Mouse (Mus musculus): ENCODE measurements at regions not wholly inside any gene's neighbourhood (a gene's known extent, or its start where the extent isn't known, plus 50 kb on each side); places are given as distances from the start of the nearest gene placed in this dataset.
"Not testable (repeated sequence)": the region's sequence is repeated elsewhere in the genome, so short reads cannot be mapped to it uniquely, and the experiment has no call there.

DNA sequence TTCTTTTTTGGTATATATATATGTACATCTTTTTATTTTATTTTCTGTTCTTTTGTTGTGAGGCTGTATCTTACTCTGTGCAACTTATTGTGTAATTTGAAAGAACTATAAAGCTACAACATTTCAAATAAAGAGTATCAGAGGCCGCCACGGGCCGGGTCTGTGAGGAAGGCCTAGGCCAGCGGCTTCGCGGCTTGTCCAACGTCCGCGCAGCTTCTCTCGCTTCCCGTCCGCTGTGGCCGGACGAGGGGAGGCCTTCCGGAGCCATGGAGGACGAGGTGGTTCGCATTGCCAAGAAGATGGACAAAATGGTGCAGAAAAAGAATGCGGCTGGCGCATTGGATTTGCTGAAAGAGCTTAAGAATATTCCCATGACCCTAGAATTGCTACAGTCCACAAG lies 167.4 kb downstream of the Kif21a start:
- DNase-seq: not testable (repeated sequence)

DNA sequence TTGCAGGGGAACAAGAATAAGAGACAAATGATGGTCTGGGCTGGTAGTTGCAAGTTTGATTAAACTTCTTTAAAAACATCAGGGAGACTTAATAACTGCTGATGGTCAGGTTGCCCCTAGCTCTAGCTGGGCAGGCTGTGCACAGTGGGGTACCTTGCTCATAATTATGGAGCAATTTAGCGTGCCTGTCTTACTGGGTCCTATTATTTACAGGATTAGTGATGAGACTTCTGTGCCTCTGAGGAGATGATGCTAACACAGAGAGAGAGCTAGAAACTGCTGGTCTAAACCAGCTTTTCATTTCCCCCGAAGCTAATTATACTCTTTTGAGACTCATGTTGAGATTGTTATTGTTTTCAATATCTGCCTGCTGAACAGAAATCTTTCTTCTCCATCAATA lies 180.3 kb downstream of the Kif21a start:
- DNase-seq: no peak

DNA sequence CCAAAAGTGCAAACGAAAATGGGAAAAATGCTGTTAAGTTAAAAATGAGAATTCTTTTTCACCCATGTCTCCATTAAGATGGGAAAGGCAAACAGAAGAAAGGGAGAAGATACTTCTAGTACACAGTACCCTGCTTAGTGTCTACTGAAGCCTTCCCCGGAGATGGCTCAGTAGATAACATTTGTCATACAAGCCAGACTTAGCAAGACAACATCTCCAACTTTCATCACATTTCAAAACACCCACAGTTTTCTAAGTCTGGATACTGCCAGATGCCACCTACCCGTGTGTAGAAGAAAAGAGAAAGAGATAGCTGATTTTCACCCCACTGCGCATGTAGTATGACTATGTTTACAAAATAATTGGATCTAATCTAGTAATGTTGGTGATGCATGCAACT lies 174.5 kb upstream of the Cpne8 start:
- DNase-seq: not testable (repeated sequence)

DNA sequence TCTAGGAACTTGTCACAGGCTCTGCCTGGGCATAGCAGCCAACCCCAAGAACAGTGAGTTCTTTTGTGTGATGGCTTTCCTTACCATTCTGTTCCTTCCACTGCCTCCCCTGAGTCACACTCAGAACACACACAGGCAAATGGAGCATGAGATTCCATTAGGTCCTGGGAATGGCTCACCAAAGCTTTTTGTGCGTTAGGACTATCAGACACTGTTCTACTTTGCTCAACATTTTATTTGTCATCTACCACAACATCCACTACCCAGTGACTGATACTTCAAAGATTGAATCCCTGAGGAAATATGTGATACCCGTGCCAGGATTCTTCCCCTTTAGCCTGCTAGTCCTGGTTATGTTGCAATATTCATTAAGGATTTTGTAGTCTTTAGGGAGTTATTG lies 172.8 kb upstream of the Cpne8 start:
- DNase-seq: no peak

DNA sequence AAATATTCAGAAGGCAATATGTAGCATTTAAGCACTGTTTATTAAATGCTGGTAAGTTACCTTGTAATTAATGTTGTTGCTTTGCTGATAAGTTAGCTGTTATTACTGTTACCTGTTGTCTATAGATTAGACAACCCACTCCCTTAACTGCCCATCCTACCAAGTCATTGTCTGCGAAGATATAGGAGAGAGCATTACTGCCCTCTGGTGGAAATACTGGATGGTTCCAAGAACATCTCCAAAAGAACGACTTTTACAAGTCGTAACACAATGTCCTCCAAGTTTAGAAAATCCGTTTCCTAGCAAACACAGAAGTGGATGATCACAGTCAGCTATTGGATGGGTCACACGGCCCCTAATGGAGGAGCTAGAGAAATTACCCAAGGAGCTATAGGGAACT lies 162.2 kb upstream of the Cpne8 start:
- peak; percentile 5 for DNase-seq

DNA sequence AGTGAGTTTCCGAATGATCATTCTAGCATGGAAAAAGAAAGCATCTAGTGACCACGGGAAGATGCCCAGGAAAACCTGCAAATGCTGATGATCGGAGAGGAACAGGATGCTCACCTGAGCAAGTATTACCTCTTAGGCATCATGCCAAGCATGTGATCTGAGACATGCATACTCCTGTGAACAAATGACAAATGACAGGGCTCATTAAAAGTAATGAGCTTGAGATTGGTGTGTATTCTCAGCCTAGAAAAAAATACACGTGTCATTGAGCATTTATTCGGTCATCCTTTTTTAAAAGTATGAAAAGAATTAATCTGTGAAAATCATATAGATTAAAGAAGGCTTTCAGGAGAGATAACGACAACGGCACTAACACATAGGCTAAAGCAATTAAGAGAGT lies 156.4 kb upstream of the Cpne8 start:
- DNase-seq: no peak

DNA sequence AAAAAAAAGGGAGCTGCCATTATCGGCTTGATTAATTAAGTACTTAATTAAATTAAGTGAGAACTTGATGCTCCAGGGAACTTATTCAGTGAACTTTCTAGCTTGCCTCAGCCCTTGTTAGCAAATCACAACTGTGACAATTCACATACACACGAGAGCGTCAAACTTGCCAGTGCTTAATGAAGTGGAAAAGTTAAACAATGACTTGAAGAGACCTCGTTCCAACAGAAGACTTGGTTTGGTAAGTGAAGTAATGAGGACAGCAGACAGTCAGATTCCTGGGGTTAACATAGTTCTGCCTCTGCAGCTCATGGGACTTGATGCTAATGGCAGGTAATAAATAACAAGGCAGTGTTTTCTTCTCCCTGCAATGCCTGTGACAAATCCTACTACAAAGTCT lies 148.6 kb upstream of the Cpne8 start:
- DNase-seq: no peak

DNA sequence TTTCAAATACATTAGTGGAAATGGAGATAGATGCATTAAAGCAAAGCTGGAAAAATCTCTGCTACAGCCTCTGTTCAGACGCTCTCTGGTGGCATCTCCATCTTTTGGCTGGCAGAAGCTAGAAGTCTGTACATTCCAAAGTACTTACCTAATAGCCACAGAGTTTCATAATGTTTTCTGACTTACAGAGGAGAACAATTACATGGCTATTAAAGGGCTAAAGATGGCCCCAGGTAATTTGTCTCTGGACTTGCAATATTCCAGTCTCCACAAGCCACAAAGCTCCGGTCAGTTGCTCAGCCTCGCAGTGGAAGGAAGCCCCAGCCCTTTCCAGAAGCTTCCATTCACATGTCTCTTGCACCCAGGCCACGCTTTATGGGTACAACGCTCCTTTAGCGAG lies 143.1 kb upstream of the Cpne8 start:
- DNase-seq: no peak

DNA sequence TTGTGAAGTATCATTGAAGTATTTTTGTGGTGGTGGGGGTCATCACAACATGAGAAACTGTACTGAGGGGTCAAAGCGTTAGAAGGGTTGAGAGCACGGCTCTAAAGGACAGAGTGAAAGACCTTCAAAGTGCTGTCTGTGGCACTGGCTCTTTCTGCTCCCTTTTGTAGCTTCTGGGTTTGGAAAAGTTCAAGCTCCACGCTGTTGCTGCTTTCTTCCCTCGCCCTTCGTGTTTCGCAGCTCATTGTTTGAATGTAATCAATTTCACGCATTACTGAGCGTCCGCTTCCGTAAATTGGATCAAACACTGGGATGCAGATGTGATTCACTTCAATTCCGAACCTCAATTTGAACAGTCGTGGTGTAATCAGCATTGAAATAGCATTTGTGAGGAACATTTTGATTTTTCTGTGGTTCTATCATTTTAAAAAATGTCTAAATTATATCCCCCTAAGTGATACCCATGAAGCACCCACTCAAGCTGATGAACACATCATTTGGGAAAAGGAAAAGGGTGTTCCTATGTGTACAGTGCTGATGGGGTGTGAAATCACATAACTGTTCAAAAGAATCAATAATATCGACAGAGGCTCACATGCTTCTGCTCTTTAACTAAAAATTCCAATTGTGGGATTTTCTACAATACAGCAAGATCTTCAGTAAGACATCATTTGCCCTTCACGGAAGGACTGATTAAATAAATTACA lies 140.9 kb upstream of the Cpne8 start:
- no peak for DNase-seq

DNA sequence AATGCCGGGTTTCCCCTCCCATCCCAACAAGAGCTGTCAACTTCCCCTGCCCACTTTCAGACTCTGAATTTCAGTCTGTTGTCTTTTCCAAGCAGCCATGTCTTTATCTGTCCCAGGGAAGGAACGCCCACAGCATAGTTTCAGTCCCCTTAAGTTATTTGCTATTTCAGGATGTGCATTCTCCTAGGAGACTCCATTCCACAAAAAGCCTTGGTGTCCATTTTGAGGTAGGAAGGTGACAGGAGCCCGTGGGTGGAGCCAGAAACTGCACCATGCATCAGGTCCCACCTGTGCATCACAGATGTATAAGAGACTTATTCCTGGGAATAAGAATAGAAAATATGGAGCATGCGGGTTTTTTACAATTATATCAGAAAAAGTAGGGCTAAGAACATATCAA lies 138.9 kb upstream of the Cpne8 start:
- peak; percentile 5 for DNase-seq

DNA sequence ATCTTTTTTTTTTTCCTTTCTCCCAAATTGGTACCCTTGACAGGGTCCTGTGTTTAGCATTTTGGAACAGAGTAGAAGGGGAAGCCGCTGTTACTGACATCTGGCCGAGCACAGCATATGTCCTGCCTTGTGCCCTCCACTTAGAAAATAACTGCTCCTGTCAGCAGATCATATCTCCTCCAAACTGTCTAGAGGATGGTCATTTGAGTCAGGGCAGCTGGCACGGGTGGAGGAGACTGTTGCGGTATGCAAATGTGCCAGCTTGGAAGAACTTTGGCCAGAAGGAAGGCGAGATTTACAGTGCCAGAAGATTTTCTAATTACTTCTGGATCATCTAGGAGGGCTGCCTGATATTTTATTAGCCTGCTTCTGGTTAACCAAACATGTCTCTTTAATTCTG lies 134.7 kb upstream of the Cpne8 start:
- DNase-seq: no peak

DNA sequence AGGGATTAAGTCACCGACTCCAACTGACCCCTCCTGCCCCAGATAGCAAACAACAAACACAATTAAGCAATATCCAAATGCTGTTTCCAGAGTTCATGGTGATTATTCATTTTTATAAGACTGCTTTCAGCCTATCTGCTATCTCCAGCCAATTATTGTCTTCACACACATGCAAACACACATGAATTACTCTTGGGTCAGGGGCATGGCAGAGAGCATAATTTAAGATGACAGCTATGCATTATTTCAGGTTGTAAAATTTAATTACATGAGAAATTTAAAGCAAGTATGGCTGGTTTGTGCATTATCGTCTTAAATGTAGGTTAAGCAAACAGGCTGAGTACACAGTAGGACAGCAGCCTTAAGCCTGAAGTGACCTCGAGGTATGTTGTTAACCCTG lies 131.1 kb upstream of the Cpne8 start:
- DNase-seq: no peak

DNA sequence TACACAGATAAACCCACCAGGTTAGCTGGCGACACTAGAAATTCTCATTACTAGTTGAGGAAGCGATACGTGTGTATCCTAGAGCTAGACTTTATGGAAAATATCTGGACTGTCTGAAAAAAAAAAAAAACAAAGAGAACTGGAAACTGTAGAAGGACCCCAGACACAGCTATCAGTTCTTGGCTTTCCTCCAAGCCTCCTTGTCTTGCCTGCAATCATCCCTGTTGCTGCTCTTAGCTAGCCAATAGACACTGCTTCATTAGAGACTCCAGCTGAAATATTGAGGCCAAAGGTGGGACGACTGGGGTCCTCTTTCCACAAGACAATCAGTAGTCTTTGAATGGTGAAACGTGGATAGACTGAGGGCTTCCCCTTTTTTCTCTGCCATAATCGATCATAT lies 129.0 kb upstream of the Cpne8 start:
- no peak for DNase-seq

DNA sequence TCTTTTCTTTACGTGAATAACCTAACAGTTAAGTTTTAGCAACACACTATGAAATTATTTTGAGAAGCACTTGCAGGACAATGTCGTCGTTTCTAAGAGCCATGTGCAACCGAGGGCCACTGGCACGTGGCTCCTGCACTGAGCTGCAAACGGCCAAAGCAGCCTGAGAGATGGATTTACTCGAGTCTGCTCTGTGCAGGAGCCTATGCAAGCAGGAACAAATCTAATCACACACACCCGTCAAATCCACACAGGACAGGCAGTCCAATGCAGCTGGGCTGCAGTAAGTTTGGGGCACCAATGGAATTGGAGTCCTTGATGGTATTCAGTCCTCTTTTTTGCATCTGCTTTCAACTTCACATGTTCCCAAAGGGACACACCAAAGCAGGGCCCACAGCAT lies 118.8 kb upstream of the Cpne8 start:
- no peak for DNase-seq

DNA sequence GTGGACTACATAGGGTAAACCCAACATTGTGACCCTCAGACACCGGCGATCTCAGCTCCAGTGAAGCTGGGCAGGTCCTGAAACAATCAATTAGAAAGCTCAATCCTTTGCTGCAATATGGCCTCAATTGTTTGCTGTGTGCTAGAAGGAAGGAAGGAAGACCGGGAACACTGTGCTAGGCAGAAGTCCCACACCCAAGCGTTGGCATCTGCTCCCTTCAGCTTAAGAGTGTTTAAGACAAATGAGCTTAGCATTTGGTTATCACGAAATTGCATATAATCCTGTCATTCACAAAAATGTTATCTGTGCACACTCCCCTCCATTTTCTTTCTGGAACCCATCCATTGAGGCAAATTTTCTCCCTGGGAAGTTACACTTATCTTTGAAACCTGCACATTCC lies 110.7 kb upstream of the Cpne8 start:
- DNase-seq: peak; percentile 3

DNA sequence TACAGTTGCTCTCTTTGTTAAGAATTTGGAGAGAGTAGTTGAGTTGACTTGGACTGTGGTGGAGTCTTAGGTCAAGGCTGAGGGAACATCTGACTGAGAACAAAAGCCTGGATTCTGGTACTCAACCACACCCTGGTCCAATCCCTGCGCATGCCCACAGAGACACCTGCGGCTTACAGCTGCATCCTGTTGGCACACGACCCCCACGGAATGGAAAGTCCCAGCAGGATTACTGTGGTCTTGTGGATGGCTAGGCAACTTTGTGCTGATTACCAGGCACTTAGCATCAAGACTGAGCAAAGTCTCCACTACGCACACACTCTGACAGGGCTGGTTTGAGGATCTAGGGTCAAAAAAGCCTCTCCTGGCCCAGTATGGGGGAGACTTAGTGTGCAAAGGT lies 105.5 kb upstream of the Cpne8 start:
- no peak for DNase-seq

DNA sequence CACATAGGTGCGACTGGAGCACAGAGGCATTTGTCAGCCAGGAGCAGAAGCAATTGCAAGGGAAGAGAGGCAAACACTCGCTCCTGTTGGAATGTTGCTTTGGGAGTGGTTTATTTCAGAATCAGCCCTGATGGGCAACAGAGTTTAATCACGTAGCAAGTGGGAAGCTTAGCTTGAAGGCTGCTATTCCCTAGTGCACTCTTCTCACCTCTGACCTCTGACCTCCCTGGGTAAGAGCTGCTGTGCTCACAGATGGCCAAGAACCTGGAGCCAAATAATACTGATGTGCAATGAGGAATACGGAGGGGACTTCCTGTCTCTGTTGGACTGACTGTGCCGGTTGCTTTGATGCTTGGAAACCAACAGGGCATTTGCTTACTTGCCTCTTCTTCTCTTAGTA lies 88.3 kb upstream of the Cpne8 start:
- no peak for DNase-seq

DNA sequence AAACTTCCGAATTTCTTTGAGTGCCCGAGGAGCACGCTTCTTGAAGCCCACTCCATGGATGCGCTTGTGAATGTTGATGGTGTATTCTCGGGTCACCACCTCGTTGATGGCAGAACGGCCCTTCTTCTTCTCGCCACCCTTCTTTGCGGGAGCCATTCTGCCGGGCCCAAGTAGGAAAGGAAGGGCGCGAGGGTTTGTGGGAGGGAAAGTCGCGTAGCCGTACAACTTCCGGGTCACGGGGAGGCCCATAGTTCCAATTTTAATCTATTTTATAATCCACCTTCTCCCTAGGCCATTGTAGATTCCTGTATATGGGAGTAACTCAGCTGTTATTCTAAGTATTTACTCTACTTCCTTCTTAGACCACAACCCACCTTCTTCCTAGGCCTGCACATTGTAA lies 85.3 kb upstream of the Cpne8 start:
- not testable (repeated sequence) for DNase-seq

DNA sequence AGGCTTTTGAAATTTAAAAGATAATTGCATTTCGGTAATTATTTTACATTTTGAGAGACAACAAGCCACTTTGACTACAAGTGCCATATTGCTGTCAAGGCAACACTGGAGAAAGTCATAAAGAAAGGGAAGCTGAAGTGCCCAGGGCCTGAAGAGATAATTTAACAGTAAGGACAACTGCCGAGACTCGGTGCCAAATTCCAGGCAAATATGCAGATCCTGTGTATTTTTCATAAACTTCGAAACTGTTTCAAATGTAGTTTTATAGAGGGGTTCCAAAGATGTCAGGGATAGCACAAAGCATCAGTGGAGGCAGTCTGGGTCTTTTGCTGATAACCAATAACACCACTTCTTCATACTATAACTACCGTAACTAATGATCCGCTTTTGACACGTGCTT lies 54.7 kb upstream of the Cpne8 start:
- DNase-seq: no peak
